Mouse (Mus musculus): ENCODE data around the gene Pdlim4.

Pdlim4 gene

GRCm38 (mm10) chr11:54091726-54092125 lies 22.9 kb upstream of the Pdlim4 start:
- no peak for DNase-seq (ENCODE audit: low spot score in 2 of 2)

- DNase-seq (ENCODE audit: low spot score in 2 of 2), result no peak
These were observed 21.5 kb upstream of the Pdlim4 start for GRCm38 (mm10) chr11:54090091-54090879.

GRCm38 (mm10) chr11:54088947-54089317 lies 20.1 kb upstream of the Pdlim4 start:
- DNase-seq (ENCODE audit: low spot score in 2 of 2), result peak; percentile 75 to 91

GRCm38 (mm10) chr11:54088253-54088946 lies 19.6 kb upstream of the Pdlim4 start:
- DNase-seq (ENCODE audit: low spot score in 2 of 2), result no peak

GRCm38 (mm10) chr11:54085816-54086215 lies 17.0 kb upstream of the Pdlim4 start:
- no peak for DNase-seq (ENCODE audit: low spot score in 2 of 2)

GRCm38 (mm10) chr11:54084976-54085375 lies 16.2 kb upstream of the Pdlim4 start:
- DNase-seq (ENCODE audit: low spot score in 2 of 2), result no peak

GRCm38 (mm10) chr11:54082725-54083124 lies 13.9 kb upstream of the Pdlim4 start:
- DNase-seq (ENCODE audit: low spot score in 2 of 2), result no peak

- DNase-seq (ENCODE audit: low spot score in 2 of 2), result no peak
These were observed 11.6 kb upstream of the Pdlim4 start for GRCm38 (mm10) chr11:54080435-54080834.

GRCm38 (mm10) chr11:54076101-54076500 lies 7.3 kb upstream of the Pdlim4 start:
- no peak for DNase-seq (ENCODE audit: low spot score in 2 of 2)

- DNase-seq (ENCODE audit: low spot score in 2 of 2), result no peak
These were observed 6.5 kb upstream of the Pdlim4 start for GRCm38 (mm10) chr11:54075353-54075752.

GRCm38 (mm10) chr11:54073291-54073690 lies 4.5 kb upstream of the Pdlim4 start:
- DNase-seq (ENCODE audit: low spot score in 2 of 2), result no peak

GRCm38 (mm10) chr11:54071726-54072445 lies 3.1 kb upstream of the Pdlim4 start:
- no peak for DNase-seq (ENCODE audit: low spot score in 2 of 2)

GRCm38 (mm10) chr11:54067996-54068519 lies 756 bp downstream of the Pdlim4 start:
- no peak for DNase-seq (ENCODE audit: low spot score in 2 of 2)

- no peak for DNase-seq (ENCODE audit: low spot score in 2 of 2)
These were observed 1.4 kb downstream of the Pdlim4 start for GRCm38 (mm10) chr11:54067318-54067995.

GRCm38 (mm10) chr11:54066400-54066799 lies 2.4 kb downstream of the Pdlim4 start:
- no peak for DNase-seq (ENCODE audit: low spot score in 2 of 2)

GRCm38 (mm10) chr11:54065915-54066178 lies 3.0 kb downstream of the Pdlim4 start:
- no peak for DNase-seq (ENCODE audit: low spot score in 2 of 2)

GRCm38 (mm10) chr11:54065106-54065914 lies 3.5 kb downstream of the Pdlim4 start:
- DNase-seq (ENCODE audit: low spot score in 2 of 2), result no peak

GRCm38 (mm10) chr11:54064412-54064978 lies 4.3 kb downstream of the Pdlim4 start:
- DNase-seq (ENCODE audit: low spot score in 2 of 2), result no peak

- DNase-seq (ENCODE audit: low spot score in 2 of 2), result no peak
These were observed 5.4 kb downstream of the Pdlim4 start for GRCm38 (mm10) chr11:54063472-54063775.

GRCm38 (mm10) chr11:54062753-54063471 lies 5.9 kb downstream of the Pdlim4 start:
- no peak for DNase-seq (ENCODE audit: low spot score in 2 of 2)

All from spleen, postnatal 4 days (tissue).